Mouse (Mus musculus) spleen, adult 2 months (tissue): ENCODE data around the gene Gm2897. TPM values are rescaled to one million over a fixed set of nuclear protein-coding genes. Genes with fewer than 3 reads are reported as not detected.
"Not testable (repeated sequence)": the region's sequence is repeated elsewhere in the genome, so short reads cannot be mapped to it uniquely, and the experiment has no call there.

Source experiments
- DNase-seq, 2 experiments: peaks; one replicate each; pipeline versions ENCODE4 v3.0.0 to v3.0.0-alpha.2; 2012 to 2021; ENCODE audit warnings: low spot score in 2 of 2, low read depth in 1 of 2
- H3K27ac ChIP-seq: fragments of 200-500 bp; 2 replicates; pipeline ENCODE4 v1.5.1; 2012; ENCODE audit warnings: low read length, inconsistent platforms; ENCODE audit not compliant: insufficient read depth
- H3K27me3 ChIP-seq: fragments of 200-500 bp; 2 replicates; pipeline ENCODE4 v1.6.1; 2012; ENCODE audit warnings: mild to moderate bottlenecking, moderate library complexity, low read length, inconsistent platforms; ENCODE audit not compliant: control insufficient read depth, insufficient read depth
- H3K36me3 ChIP-seq: fragments of 200-500 bp; 2 replicates; pipeline ENCODE4 v1.6.1; 2012; ENCODE audit warnings: mild to moderate bottlenecking, low read length, inconsistent platforms; ENCODE audit not compliant: control insufficient read depth, insufficient read depth
- H3K4me1 ChIP-seq: fragments of 200-500 bp; 2 replicates; pipeline ENCODE4 v1.6.1; 2011; ENCODE audit warnings: inconsistent platforms; ENCODE audit not compliant: control insufficient read depth, insufficient read depth, insufficient read length
- H3K4me3 ChIP-seq: fragments of 200-500 bp; 2 replicates; pipeline ENCODE4 v1.5.1; 2011; ENCODE audit warnings: mild to moderate bottlenecking, inconsistent platforms; ENCODE audit not compliant: insufficient read depth, insufficient read length; ENCODE audit errors: extremely low read depth
- WGBS: fragments of 180-500 bp; shearing (Covaris S2); methylation state at CpG from one replicate; pipeline ENCODE4 v1.1.7; 2018; 5-methylcytosine and 5-hydroxymethylcytosine counted together
- polyA plus RNA-seq: library from polyadenylated mRNA; depleted of rRNA; stranded (reverse); fragments of >200 nt; gene quantifications from 2 replicates; pipeline ENCODE4 v1.2.3, GENCODE M21; 2012; rRNA removed

Gene Gm2897
- polyA plus RNA-seq, result 0.13 TPM in 1 of 2 replicates, not detected in the other

GRCm38 (mm10) chr14:3048727-3049512, at the start of gene Gm2897:
Gene Gm2897 (plus strand): TSS chr14:3049285.
- not testable (repeated sequence) for H3K4me1 ChIP-seq, H3K27me3 ChIP-seq, H3K4me3 ChIP-seq, DNase-seq, H3K27ac ChIP-seq, H3K36me3 ChIP-seq
- WGBS, result 4% methylated on average over 24 of the region's 40 CpGs

- H3K4me3 ChIP-seq, DNase-seq, H3K27ac ChIP-seq, H3K36me3 ChIP-seq, H3K4me1 ChIP-seq, H3K27me3 ChIP-seq: not testable (repeated sequence)
- WGBS, result 63% methylated on average over 3 of the region's 3 CpGs
Measured at GRCm38 (mm10) chr14:3029702-3030101, 19.4 kb upstream of the Gm2897 start, which contains the start of gene Gm2888. Gene Gm2888 (plus strand): TSS chr14:3030002.

- not testable (repeated sequence) for H3K4me3 ChIP-seq, H3K36me3 ChIP-seq, DNase-seq, H3K4me1 ChIP-seq, H3K27me3 ChIP-seq, H3K27ac ChIP-seq
- WGBS, result 5% methylated on average over 17 of the region's 20 CpGs
Measured at GRCm38 (mm10) chr14:3049513-3049800, 372 bp downstream of the Gm2897 start.

GRCm38 (mm10) chr14:3050087-3050486, 1.0 kb downstream of the Gm2897 start:
- H3K27me3 ChIP-seq, H3K36me3 ChIP-seq, DNase-seq, H3K4me3 ChIP-seq, H3K4me1 ChIP-seq, H3K27ac ChIP-seq: not testable (repeated sequence)
- 5% methylated on average over 6 of the region's 8 CpGs for WGBS

GRCm38 (mm10) chr14:3116051-3116450, 67.0 kb downstream of the Gm2897 start:
- WGBS, result 87% methylated on average over 23 of the region's 25 CpGs
- peak in 1 of 2 experiments; percentile 2 for DNase-seq
- H3K36me3 ChIP-seq, H3K4me3 ChIP-seq, H3K4me1 ChIP-seq, H3K27ac ChIP-seq, H3K27me3 ChIP-seq: not testable (repeated sequence)

Other genes with a start within 250 kb of the Gm2897 start
- not detected in 2 replicates for gene Gm2888, start 19.3 kb upstream of the Gm2897 start, polyA plus RNA-seq
- gene Gm10340, start 84.7 kb downstream of the Gm2897 start, polyA plus RNA-seq, result not detected in 2 replicates
- not detected in 2 replicates for gene Gm5795, start 139.0 kb downstream of the Gm2897 start, polyA plus RNA-seq
- 0.07 TPM in 1 of 2 replicates, not detected in the other for gene D830030K20Rik, start 159.2 kb downstream of the Gm2897 start, polyA plus RNA-seq